Mouse (Mus musculus) spleen, adult 2 months (tissue): ENCODE measurements at regions not wholly inside any gene's neighbourhood (a gene's known extent, or its start where the extent isn't known, plus 50 kb on each side); places are given as distances from the start of the nearest gene placed in this dataset.

Experiments
- CTCF ChIP-seq: fragments of 200-500 bp; IDR thresholded peaks from 2 replicates; pipeline ENCODE4 v1.5.1; 2011; ENCODE audit warnings: mild to moderate bottlenecking, inconsistent platforms; ENCODE audit not compliant: insufficient read depth, insufficient read length, insufficient replicate concordance; ENCODE audit errors: extremely low read depth
- POLR2A ChIP-seq: fragments of 200-500 bp; IDR thresholded peaks from 2 replicates; pipeline ENCODE4 v1.6.1; 2011; ENCODE audit warnings: low read depth, low read length, inconsistent platforms

- no peak for TF ChIP-seq CTCF
- TF ChIP-seq POLR2A, result no peak
These were observed 65.7 kb upstream of the Il6 start for GRCm38 (mm10) chr5:29947225-29947624.
